Mouse (Mus musculus) small intestine, adult 2 months (tissue): ENCODE data around the gene Rasl10b.

Experiments
- CTCF ChIP-seq: fragments of 200-500 bp; IDR thresholded peaks from 2 replicates; pipeline ENCODE4 v1.5.1; 2012; ENCODE audit warnings: low read depth, mild to moderate bottlenecking, control low read depth, inconsistent platforms, low read length, moderate library complexity, mixed read lengths; ENCODE audit not compliant: insufficient replicate concordance, insufficient read length; ENCODE audit errors: extremely low read depth
- POLR2A ChIP-seq: fragments of 200-500 bp; IDR thresholded peaks from 2 replicates; pipeline ENCODE4 v1.6.1; 2012; ENCODE audit warnings: low read depth, mild to moderate bottlenecking, control low read depth, inconsistent platforms, low read length, moderate library complexity

GRCm38 (mm10) chr11:83451281-83451680 is 42.3 kb downstream of the Rasl10b start:
- TF ChIP-seq POLR2A (no peak), CTCF (no peak)
